Mouse (Mus musculus): ENCODE data around the gene Lce1m. TPM values are rescaled to one million over a fixed set of nuclear protein-coding genes. Genes with fewer than 3 reads are reported as not detected.

Lce1m gene
- polyA plus RNA-seq, 1 experiment from 2014 or later = not detected

Other genes with a start within 250 kb of the Lce1m start
- gene Lce1i, start 240.2 kb downstream of the Lce1m start, polyA plus RNA-seq (2014; fragmentation: Nextera tagmentation; extraction: Ambion mirVana) = not detected in 2 replicates
- not detected in 2 replicates for gene Lce1j, start 228.5 kb downstream of the Lce1m start, polyA plus RNA-seq (2014; fragmentation: Nextera tagmentation; extraction: Ambion mirVana)
- gene Lce1k, start 211.2 kb downstream of the Lce1m start, polyA plus RNA-seq (2014; fragmentation: Nextera tagmentation; extraction: Ambion mirVana) = not detected in 2 replicates
- not detected in 2 replicates for gene Kprp, start 191.8 kb downstream of the Lce1m start, polyA plus RNA-seq (2014; fragmentation: Nextera tagmentation; extraction: Ambion mirVana)
- not detected in 2 replicates for gene Lce1l, start 167.8 kb downstream of the Lce1m start, polyA plus RNA-seq (2014; fragmentation: Nextera tagmentation; extraction: Ambion mirVana)
- not detected in 2 replicates for gene 2310050C09Rik, start 148.8 kb downstream of the Lce1m start, polyA plus RNA-seq (2014; fragmentation: Nextera tagmentation; extraction: Ambion mirVana)
- gene Lce3a, start 92.8 kb downstream of the Lce1m start, polyA plus RNA-seq (2014; fragmentation: Nextera tagmentation; extraction: Ambion mirVana) = not detected in 2 replicates
- gene Lce3b, start 86.1 kb downstream of the Lce1m start, polyA plus RNA-seq (2014; fragmentation: Nextera tagmentation; extraction: Ambion mirVana) = not detected in 2 replicates
- gene Lce3c, start 74.6 kb downstream of the Lce1m start, polyA plus RNA-seq (2014; fragmentation: Nextera tagmentation; extraction: Ambion mirVana) = not detected in 2 replicates
- gene Lce3d, start 61.7 kb downstream of the Lce1m start, polyA plus RNA-seq (2014; fragmentation: Nextera tagmentation; extraction: Ambion mirVana) = not detected in 2 replicates
- gene Lce3e, start 52.0 kb downstream of the Lce1m start, polyA plus RNA-seq (2014; fragmentation: Nextera tagmentation; extraction: Ambion mirVana) = not detected in 2 replicates
- gene Lce3f, start 26.8 kb downstream of the Lce1m start, polyA plus RNA-seq (2014; fragmentation: Nextera tagmentation; extraction: Ambion mirVana) = not detected in 2 replicates
- not detected in 2 replicates for gene Crct1, start 3.4 kb downstream of the Lce1m start, polyA plus RNA-seq (2014; fragmentation: Nextera tagmentation; extraction: Ambion mirVana)
- gene Gm4858, start 49.8 kb upstream of the Lce1m start, polyA plus RNA-seq (2014; fragmentation: Nextera tagmentation; extraction: Ambion mirVana) = not detected in 2 replicates
- gene Crnn, start 125.7 kb upstream of the Lce1m start, polyA plus RNA-seq (2014; fragmentation: Nextera tagmentation; extraction: Ambion mirVana) = not detected in 2 replicates
- not detected in 2 replicates for gene Flg2, start 178.2 kb upstream of the Lce1m start, polyA plus RNA-seq (2014; fragmentation: Nextera tagmentation; extraction: Ambion mirVana)

Data from forebrain, embryonic 11.5 days (tissue).